In genomic region chr14:49307842-49308241, GRCm38 (mm10) we compare ENCODE assay signal across 16 mouse cellular contexts.
"Had no signal": no experiment of that assay in that cellular context is flagged by ENCODE, and none has a peak within 500 bp of the region (broad histone marks: within the 10 kb centered on the region; RNA-seq: fewer than 3 reads in every experiment).

No protein-coding gene starts in this region.

- H3K27ac ChIP-seq: limb, embryonic 12.5 days; liver, embryonic 13.5 days; lung, embryonic 15.5 days; macrophage; midbrain, embryonic 12.5 days had no signal

- H3K27me3 ChIP-seq: limb, embryonic 12.5 days; liver, embryonic 13.5 days; lung, embryonic 15.5 days; megakaryocyte, embryonic 14.5 days; midbrain, embryonic 12.5 days had no signal

- H3K9ac ChIP-seq: limb, embryonic 12.5 days; liver, embryonic 13.5 days; liver, postnatal 0 days; lung, embryonic 15.5 days; midbrain, embryonic 12.5 days had no signal

- H3K9me3 ChIP-seq: limb, embryonic 12.5 days; liver, embryonic 13.5 days; lung, embryonic 15.5 days; midbrain, embryonic 12.5 days had no signal

- H3K4me3 ChIP-seq: limb, embryonic 12.5 days; liver, embryonic 13.5 days; lung, embryonic 15.5 days; megakaryocyte, embryonic 14.5 days; midbrain, embryonic 12.5 days had no signal

- H3K36me3 ChIP-seq: limb, embryonic 12.5 days; liver, embryonic 13.5 days; lung, embryonic 15.5 days; midbrain, embryonic 12.5 days had no signal

- DNase-seq: kidney, postnatal 25 days; layer of hippocampus, adult 9-11 months; layer of hippocampus, postnatal 36 days; liver; liver, embryonic 13.5 days; liver, postnatal 0 days; lung, postnatal 14 days; right cerebral cortex, postnatal 14 days; thymus, adult 18-20 months; thymus, postnatal 14 days had no signal

- H3K4me1 ChIP-seq: liver, embryonic 13.5 days; lung, embryonic 15.5 days; megakaryocyte, embryonic 14.5 days had no signal

- H3K4me2 ChIP-seq: limb, embryonic 12.5 days; liver, embryonic 13.5 days; lung, embryonic 15.5 days; midbrain, embryonic 12.5 days had no signal

- ATAC-seq: liver, postnatal 0 days; midbrain, embryonic 16.5 days had no signal
